ENCODE assay signal across 8 mouse cellular contexts in the genomic region with DNA sequence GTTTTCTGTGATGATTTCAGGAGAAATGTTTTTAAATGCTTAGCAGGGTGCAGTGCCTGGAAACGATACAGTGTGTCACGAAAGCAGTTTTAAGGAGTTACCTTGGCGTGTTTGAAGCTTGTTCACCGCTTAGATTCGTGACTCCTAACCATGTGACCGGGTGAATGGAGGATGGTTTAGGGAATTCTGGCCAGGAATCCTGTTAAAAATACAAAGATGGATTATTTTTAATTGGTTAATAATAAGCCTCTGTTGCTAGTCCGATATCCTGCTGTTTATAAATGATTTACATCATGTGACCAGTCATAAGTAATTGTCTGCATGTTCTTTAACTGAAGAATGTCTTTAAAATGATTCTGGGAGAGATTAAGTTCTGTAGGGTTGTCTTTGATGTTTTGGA. TPM values are rescaled to one million over a fixed set of nuclear protein-coding genes. Genes with fewer than 3 reads are reported as not detected.
DNase-seq lines count a peak whose midpoint lies in the region; ATAC-seq and TF ChIP-seq lines count a peak whose summit lies in the region.

No protein-coding gene starts in this region.

- no peaks in the 10 kb centered on the region for H3K27me3 ChIP-seq in liver, adult 2 months (ENCODE audit: control insufficient read depth, insufficient read depth, low read length)
- H3K27me3 ChIP-seq in kidney, embryonic 16.5 days (ENCODE audit: insufficient read depth, low read length): no peaks in the 10 kb centered on the region
- no peaks in the 10 kb centered on the region for H3K27me3 ChIP-seq in neural tube, embryonic 12.5 days (replicated peaks)

- H3K4me3 ChIP-seq in liver, adult 2 months (ENCODE audit: insufficient read depth, low read depth, low read length): peak overlapping the region; percentile 100
- peak overlapping the region; percentile 92 for H3K4me3 ChIP-seq in kidney, embryonic 16.5 days (ENCODE audit: low read length)
- peak overlapping the region; percentile 91 for H3K4me3 ChIP-seq in neural tube, embryonic 12.5 days

- peak overlapping the region; percentile 78 for H3K9ac ChIP-seq in liver, adult 2 months (ENCODE audit: low read depth, low read length)
- H3K9ac ChIP-seq in kidney, embryonic 16.5 days (replicated peaks; ENCODE audit: low read length): peak overlapping the region; percentile 100
- H3K9ac ChIP-seq in neural tube, embryonic 12.5 days: peak overlapping the region; percentile 99

- H3K27ac ChIP-seq in liver, adult 2 months (replicated peaks; ENCODE audit: insufficient read depth, low read depth, low read length): 0 out of 2 replicates have a peak overlapping the region, but pooled peaks have one; percentile 59
- H3K27ac ChIP-seq in kidney, embryonic 16.5 days (ENCODE audit: low read length): peak overlapping the region; percentile 97
- H3K27ac ChIP-seq in neural tube, embryonic 12.5 days: no peak overlapping the region

- peak; percentile 76 for DNase-seq in liver, adult 2 months (ENCODE audit: extremely low read depth, low read depth, low spot score)
- no peak for DNase-seq in liver
- DNase-seq in embryo, embryonic 11 days: peak; percentile 27
- no peak for DNase-seq in frontal cortex, postnatal 36 days (ENCODE audit: low spot score in 2 of 2)
- DNase-seq in left cerebral cortex, postnatal 10 days (ENCODE audit: extremely low spot score in 1 of 2, low spot score in 2 of 2): no peak

- H3K79me2 ChIP-seq in liver, adult 2 months (ENCODE audit: control insufficient read depth, insufficient read depth, low read length): peaks cover 15% of the 10 kb centered on the region

- intact Hi-C loops in left cerebral cortex, postnatal 10 days (cut with DNase I): no loop called here

- no peak for ATAC-seq in kidney, embryonic 16.5 days (ENCODE audit: low FRiP score, low TSS enrichment)
- no peak for ATAC-seq in neural tube, embryonic 12.5 days (ENCODE audit: low FRiP score, low read depth)
- ATAC-seq in granulocyte monocyte progenitor cell, adult 5-6 weeks (replicated peaks; ENCODE audit: poor library complexity, severe bottlenecking): no peak

- H3K9me3 ChIP-seq in kidney, embryonic 16.5 days (ENCODE audit: low read length): no peaks in the 10 kb centered on the region
- H3K9me3 ChIP-seq in neural tube, embryonic 12.5 days: no peaks in the 10 kb centered on the region

- H3K36me3 ChIP-seq in liver, adult 2 months (ENCODE audit: control insufficient read depth, insufficient read depth, low read length): no peaks in the 10 kb centered on the region
- no peaks in the 10 kb centered on the region for H3K36me3 ChIP-seq in kidney, embryonic 16.5 days (ENCODE audit: insufficient read depth, low read length)
- no peaks in the 10 kb centered on the region for H3K36me3 ChIP-seq in neural tube, embryonic 12.5 days

- TF ChIP-seq POLR2A in liver, adult 2 months (IDR thresholded peaks at IDR 0.05; ENCODE audit: extremely low read depth, insufficient read depth, low read length): no peak

- H3K4me1 ChIP-seq in liver, adult 2 months (ENCODE audit: control insufficient read depth, insufficient read depth, low read length): peaks cover 19% of the 10 kb centered on the region
- H3K4me1 ChIP-seq in kidney, embryonic 16.5 days (ENCODE audit: insufficient read depth, low read length): peaks cover 24% of the 10 kb centered on the region
- H3K4me1 ChIP-seq in neural tube, embryonic 12.5 days: peaks cover 13% of the 10 kb centered on the region

- no peak for TF ChIP-seq CTCF in liver, adult 2 months (IDR thresholded peaks at IDR 0.05; ENCODE audit: low read depth, low read length)

- H3K4me2 ChIP-seq in kidney, embryonic 16.5 days (replicated peaks; ENCODE audit: low read depth, low read length): peak overlapping the region; percentile 81
- peak overlapping the region; percentile 69 for H3K4me2 ChIP-seq in neural tube, embryonic 12.5 days (replicated peaks)

- 0% methylated on average over 7 of the region's 7 CpGs for WGBS in liver, adult 2 months
- 0% methylated on average over 7 of the region's 7 CpGs for WGBS in kidney, embryonic 16.5 days
- under 1% methylated on average over 7 of the region's 7 CpGs for WGBS in neural tube, embryonic 12.5 days

RNA-seq across cellular contexts. Expression of a gene that starts 1.4 kb away (rescaled TPM):
- total RNA-seq in liver, adult 2 months (2014; rRNA removed): 43.0 and 59.5 TPM in 2 replicates
- polyA plus RNA-seq in liver, adult 2 months (2012; rRNA removed): 16.0 and 18.0 TPM in 2 replicates
- polyA plus RNA-seq in kidney, embryonic 16.5 days (2015; fragmentation: Nextera tagmentation; extraction: Ambion mirVana): 48.0 and 49.5 TPM in 2 replicates
- 53.0 and 55.5 TPM in 2 replicates for polyA plus RNA-seq in neural tube, embryonic 12.5 days (2016; fragmentation: Nextera tagmentation; extraction: Ambion mirVana)
- 100 to 1,000 TPM; 149 to 193 TPM for total RNA-seq in left cerebral cortex, postnatal 10 days (2021)
- total RNA-seq in granulocyte monocyte progenitor cell, adult 5-6 weeks (2014; fragmentation: Nextera tagmentation): 133 and 140 TPM in 2 replicates
- 139 and 153 TPM in 2 replicates for total RNA-seq in granulocyte monocyte progenitor cell, adult 5-6 weeks (2017)

Comparison
In these comparisons a context has a peak if more than half of its experiments do, and no peak if none do; other contexts are left out.
1. DNase-seq: peak in liver, adult 2 months (single experiment) and embryo, embryonic 11 days (single experiment); none in liver (single experiment), frontal cortex, postnatal 36 days (0 of 2) and left cerebral cortex, postnatal 10 days (0 of 2).
2. Peak in every context shown above with its lines, with median percentiles within 50 percentile points of each other: H3K4me3 ChIP-seq and H3K9ac ChIP-seq.